Mouse (Mus musculus): ENCODE measurements around the gene Cnbd2.
A peak's percentile ranks its signal among the peaks of the same experiment; 100 is the strongest.
"Not testable (repeated sequence)": the region's sequence is repeated elsewhere in the genome, so short reads cannot be mapped to it uniquely, and the experiment has no call there.

Gene Cnbd2

GRCm38 (mm10) chr2:156393155-156393828, 81.2 kb downstream of the Cnbd2 start:
- no peak for DNase-seq

- no peak for DNase-seq
Observed at GRCm38 (mm10) chr2:156394282-156394681, 82.2 kb downstream of the Cnbd2 start.

- DNase-seq, result no peak
Observed at GRCm38 (mm10) chr2:156396096-156396495, 84.0 kb downstream of the Cnbd2 start.

- DNase-seq, result no peak
Observed at GRCm38 (mm10) chr2:156397988-156398387, 85.9 kb downstream of the Cnbd2 start.

- DNase-seq, result no peak
Observed at GRCm38 (mm10) chr2:156399485-156399884, 87.4 kb downstream of the Cnbd2 start.

- peak; percentile 71 for DNase-seq
Observed at GRCm38 (mm10) chr2:156401331-156401730, 89.2 kb downstream of the Cnbd2 start.

GRCm38 (mm10) chr2:156402036-156402435, 89.9 kb downstream of the Cnbd2 start:
- DNase-seq, result no peak

- DNase-seq, result no peak
Observed at GRCm38 (mm10) chr2:156406987-156407386, 94.9 kb downstream of the Cnbd2 start.

GRCm38 (mm10) chr2:156408168-156408567, 96.1 kb downstream of the Cnbd2 start:
- DNase-seq, result peak; percentile 70

- DNase-seq, result not testable (repeated sequence)
Observed at GRCm38 (mm10) chr2:156411348-156411747, 99.2 kb downstream of the Cnbd2 start.

- no peak for DNase-seq
Observed at GRCm38 (mm10) chr2:156414996-156415395, 102.9 kb downstream of the Cnbd2 start.

GRCm38 (mm10) chr2:156415674-156416073, 103.6 kb downstream of the Cnbd2 start:
- DNase-seq, result no peak

- DNase-seq, result no peak
Observed at GRCm38 (mm10) chr2:156417194-156417593, 105.1 kb downstream of the Cnbd2 start.

- no peak for DNase-seq
Observed at GRCm38 (mm10) chr2:156418467-156418866, 106.4 kb downstream of the Cnbd2 start.

- no peak for DNase-seq
Observed at GRCm38 (mm10) chr2:156420327-156420693, 108.2 kb downstream of the Cnbd2 start.

GRCm38 (mm10) chr2:156420694-156421380, 108.7 kb downstream of the Cnbd2 start, which contains the start of gene Epb41l1:
Gene Epb41l1, plus strand, starts transcription at chr2:156420909.
- peak; percentile 52 for DNase-seq

- DNase-seq, result peak; percentile 65
Observed at GRCm38 (mm10) chr2:156421381-156422110, 109.4 kb downstream of the Cnbd2 start.

GRCm38 (mm10) chr2:156422631-156423030, 110.5 kb downstream of the Cnbd2 start:
- no peak for DNase-seq

GRCm38 (mm10) chr2:156423672-156424071, 111.6 kb downstream of the Cnbd2 start:
- no peak for DNase-seq
